Mouse (Mus musculus) left cerebral cortex, postnatal 25 days (tissue): Measurements from ENCODE around the gene Ctnnbl1. TPM values are rescaled to one million over a fixed set of nuclear protein-coding genes. Genes with fewer than 3 reads are reported as not detected.
A peak's percentile ranks its signal among the peaks of the same experiment; 100 is the strongest.

Experiments used
- DNase-seq, 2 experiments: peaks; one replicate each; pipeline ENCODE4 v3.0.0; 2022; ENCODE audit warnings: low spot score in 2 of 2, mixed read lengths in 1 of 2
- intact Hi-C: fragments of 180-260 bp; cut with DNase I; formaldehyde crosslinking; loops from one replicate; pipeline ENCODE4 v1.15.1; 2025
- total RNA-seq, 2 experiments: library from RNA; stranded (reverse); gene quantifications; 2 replicates each; pipeline ENCODE4 v1.2.3; 2021

Ctnnbl1 gene
- total RNA-seq, 2 experiments from 2014 or later = 29.1 to 29.4 TPM

- no peak for DNase-seq
- intact Hi-C loops = no loop called here
Observed at GRCm38 (mm10) chr2:157813121-157813520, 75.9 kb downstream of the Ctnnbl1 start.

DNA sequence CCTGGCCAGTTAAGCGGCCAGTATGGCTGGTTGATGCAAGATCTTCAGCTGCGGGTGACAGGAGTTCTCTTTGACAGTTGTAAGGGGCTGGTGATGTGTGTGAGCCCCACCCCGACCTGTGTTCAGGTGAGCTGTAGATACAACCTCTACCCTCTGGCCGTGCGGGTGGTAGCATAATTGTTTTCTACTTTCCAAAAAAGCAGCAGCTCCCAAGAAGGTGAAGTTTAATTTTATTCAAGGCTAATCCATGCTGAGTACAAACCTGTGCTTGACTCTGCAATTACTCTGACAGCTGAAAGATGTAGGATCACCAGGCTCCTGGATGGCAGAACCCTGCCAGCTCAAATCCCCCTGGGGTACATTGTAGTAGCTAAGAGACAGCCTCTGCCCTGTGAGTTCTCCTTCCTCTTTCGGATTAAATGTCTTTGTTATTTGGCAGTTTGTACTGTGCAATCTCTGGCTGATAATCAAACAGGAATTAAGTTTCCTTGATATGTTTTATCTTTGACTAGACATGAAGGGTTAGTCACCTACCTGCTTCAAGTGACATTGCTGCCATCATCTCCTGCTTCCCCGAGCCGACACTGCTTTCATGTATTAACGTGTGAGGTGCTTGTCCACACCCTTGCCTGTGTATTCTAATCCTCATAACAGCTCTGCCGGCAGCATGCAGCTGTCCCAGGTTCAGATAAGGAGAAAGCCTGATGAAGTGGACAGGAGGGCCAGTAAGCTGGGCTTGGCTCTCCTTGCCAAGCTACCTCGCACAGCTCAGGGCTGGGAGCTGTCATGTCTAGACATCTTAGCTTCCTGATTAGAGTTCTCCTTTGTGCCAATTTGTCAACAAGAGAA, 77.1 kb downstream of the Ctnnbl1 start:
- no peak for DNase-seq
- intact Hi-C loops = no loop called here

- intact Hi-C loops = no loop called here
- DNase-seq = no peak
Observed at GRCm38 (mm10) chr2:157814965-157815283, 77.7 kb downstream of the Ctnnbl1 start.

DNA sequence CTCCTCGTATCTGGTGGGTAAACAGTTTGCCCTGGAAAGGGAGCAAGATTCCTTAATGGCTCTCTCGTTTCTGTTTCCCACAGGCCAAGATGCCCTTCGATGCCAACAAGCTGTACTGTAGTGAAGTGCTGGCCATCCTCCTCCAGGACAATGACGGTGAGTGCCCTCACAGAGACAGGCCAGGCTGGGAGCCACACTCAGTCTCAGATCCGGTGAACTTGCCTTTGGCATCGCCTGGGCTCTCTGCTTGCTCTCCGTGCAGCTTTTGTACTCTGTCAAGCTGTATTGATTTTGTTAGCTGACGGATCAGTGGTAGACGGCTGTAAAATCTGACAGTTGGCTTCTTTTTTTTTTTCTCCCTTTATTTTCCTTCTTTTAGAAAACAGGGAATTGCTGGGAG, 80.5 kb downstream of the Ctnnbl1 start:
- no peak for DNase-seq
- intact Hi-C loops = no loop called here

DNA sequence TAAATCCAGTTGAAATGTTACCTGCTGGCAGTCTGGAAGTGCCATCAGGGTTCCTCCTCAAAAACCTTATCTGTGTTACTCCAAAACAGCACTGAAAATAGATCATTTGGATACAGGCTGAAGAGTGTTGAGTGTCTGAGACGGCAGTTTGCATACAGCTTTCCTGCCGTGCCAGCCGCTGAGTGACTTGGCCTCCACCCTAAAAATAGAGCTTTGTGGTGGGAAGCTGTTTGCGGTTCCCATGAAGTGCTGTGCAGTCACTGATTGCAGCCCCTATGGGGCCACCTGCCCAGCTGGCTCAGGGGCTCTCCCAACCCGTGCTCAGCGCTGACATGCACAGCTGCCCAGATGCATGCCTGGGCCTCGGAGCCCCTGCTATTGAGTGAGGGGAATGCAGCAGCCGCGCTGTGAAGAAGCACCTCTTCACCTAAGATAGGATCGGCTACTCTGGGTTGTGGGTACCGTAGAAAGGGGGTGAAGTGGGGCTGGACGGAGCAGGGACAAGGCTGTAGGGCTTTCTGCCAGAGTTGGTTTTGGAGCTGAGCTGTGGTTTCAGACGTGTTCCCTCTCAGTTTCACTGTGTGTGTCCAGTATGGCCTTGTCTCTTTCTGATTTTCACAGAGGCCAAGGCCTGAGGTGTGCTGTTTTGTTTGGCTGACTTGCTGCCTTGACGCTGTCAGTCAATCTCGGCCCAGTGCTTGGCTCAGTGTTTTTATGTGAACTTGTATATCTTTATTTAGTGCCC, 81.5 kb downstream of the Ctnnbl1 start:
- intact Hi-C loops = no loop called here
- peak in 1 of 2 experiments; percentile 59 for DNase-seq

DNA sequence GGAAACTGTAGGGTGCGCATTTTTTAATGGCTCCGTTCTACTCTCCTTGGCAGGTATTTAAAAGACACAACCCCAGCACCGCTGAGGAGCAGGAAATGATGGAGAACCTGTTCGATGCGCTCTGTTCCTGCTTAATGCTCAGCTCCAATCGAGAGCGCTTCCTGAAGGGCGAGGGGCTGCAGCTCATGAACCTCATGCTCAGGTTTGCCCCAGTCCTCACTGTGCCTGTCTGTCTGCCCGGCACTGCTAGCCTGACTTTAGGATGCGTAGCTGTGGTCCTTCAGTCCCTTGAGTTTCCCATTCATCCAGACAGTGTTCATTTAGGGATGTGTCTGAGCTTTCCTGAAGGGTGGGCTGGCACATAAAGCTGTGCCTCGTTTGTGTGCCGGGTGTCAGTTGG, 82.2 kb downstream of the Ctnnbl1 start:
- intact Hi-C loops = no loop called here

GRCm38 (mm10) chr2:157821259-157821658, 84.1 kb downstream of the Ctnnbl1 start:
- intact Hi-C loops = no loop called here
- DNase-seq = no peak

More for the DNA sequence above, 82.2 kb downstream of the Ctnnbl1 start:
- DNase-seq = no peak

GRCm38 (mm10) chr2:157823456-157823855, 86.3 kb downstream of the Ctnnbl1 start:
- peak in 1 of 2 experiments; percentile 51 for DNase-seq
- intact Hi-C loops = no loop called here

- no peak for DNase-seq
- intact Hi-C loops = no loop called here
Observed at GRCm38 (mm10) chr2:157824249-157824648, 87.0 kb downstream of the Ctnnbl1 start.

DNA sequence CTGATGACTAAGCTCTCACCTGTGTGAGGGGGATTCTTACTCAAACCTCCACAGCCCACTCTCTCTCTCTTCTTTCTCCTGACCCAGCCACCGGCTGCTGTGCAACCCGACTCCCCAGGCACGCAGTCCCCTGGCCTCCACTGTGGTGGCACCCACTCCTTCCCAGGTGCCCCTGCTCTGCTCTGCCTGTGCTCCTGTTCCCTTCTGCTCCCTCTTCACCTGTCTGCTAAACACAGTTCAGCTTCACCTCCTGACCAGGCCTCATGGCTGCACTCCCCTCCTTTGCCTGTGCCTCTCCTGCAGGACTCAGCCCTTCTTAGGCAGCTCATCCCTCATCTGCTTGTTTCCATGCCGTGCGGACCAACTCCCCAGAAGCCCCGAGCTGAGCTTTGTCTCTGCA, 92.9 kb downstream of the Ctnnbl1 start:
- no peak for DNase-seq
- intact Hi-C loops = no loop called here

DNA sequence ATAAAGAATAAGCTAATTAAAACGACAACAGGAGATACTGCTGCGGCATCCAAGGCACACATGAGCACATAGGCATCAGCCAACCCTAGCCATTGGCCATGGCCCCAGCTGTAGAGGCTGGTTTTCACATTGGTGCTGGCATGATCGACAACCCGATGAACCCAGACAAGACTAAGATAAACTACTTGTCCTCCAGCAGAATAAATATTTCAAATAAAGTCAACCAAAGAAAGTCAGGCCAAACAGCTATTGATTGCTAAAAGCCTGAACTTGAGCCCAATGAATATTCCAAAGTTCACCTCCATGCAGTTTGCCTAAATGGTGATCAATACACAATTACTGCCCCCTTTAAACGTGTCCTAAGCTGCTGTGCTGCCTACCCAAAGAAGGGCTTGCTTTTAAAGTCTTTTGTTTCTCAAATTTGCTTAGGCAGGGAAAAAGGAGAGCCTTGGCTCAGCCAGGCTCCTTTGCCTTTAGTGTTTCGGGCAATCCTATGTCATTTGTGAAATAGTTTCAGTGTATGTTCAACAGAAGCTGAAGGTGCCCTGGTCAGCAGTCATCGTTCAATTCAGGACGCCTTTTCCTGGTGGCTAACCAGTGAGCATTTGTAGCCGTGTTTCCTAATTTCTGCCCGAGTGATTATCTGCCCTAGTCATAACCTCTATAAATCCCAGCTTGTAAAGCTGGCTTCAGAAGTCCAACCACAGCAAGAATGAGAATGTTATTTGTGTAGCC, 93.6 kb downstream of the Ctnnbl1 start:
- intact Hi-C loops = no loop called here
- DNase-seq = no peak

DNA sequence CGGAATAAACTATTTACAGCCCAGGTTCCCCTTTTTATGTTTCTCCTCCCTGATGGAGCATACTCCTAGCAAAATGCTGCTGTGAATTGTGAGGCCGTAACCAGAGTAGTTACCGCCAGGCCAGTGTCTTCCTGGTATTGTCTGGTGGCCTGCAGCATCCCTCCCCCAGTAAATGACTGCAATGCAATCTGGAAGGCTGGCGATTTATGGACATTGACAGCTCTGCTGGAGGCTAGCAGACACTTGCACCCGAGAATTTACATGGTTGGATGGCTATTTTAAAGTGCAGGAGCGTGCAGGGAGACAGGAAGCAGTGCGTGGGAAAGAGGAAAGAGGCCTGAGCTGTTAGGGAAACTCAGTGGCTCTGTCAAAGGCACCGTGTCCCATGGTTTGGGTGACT, 99.8 kb downstream of the Ctnnbl1 start:
- DNase-seq = no peak
- intact Hi-C loops = no loop called here

GRCm38 (mm10) chr2:157838206-157838923, 101.2 kb downstream of the Ctnnbl1 start:
- DNase-seq = peak in 1 of 2 experiments; percentile 41
- intact Hi-C loops = no loop called here

GRCm38 (mm10) chr2:157840641-157841078, 103.5 kb downstream of the Ctnnbl1 start:
- intact Hi-C loops = no loop called here
- no peak for DNase-seq

GRCm38 (mm10) chr2:157841121-157841520, 103.9 kb downstream of the Ctnnbl1 start:
- DNase-seq = no peak
- intact Hi-C loops = no loop called here

- intact Hi-C loops = no loop called here
- DNase-seq = peak in 1 of 2 experiments; percentile 53
Observed at GRCm38 (mm10) chr2:157844746-157845145, 107.5 kb downstream of the Ctnnbl1 start.

GRCm38 (mm10) chr2:157845831-157846230, 108.6 kb downstream of the Ctnnbl1 start:
- intact Hi-C loops = no loop called here
- no peak for DNase-seq

DNA sequence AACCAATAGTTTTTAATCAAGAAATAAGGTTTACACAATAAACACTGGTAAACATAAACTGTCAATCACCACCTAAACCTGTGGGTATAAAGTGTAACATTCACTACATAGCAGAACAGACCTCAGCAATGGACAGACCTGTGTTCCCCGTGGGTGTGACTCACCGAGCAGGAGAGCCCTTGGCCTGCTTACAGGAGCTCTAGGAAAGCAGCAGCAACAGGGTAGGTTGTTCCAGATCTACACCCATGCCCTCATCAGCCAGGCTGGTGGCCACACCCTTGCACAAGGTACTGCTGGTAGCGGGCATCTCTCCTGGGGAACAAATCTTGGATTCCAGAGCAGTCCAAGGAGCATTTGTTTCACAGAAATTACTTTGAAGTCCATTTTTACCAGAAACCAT, 115.9 kb downstream of the Ctnnbl1 start:
- intact Hi-C loops = no loop called here

GRCm38 (mm10) chr2:157855814-157856213, 118.6 kb downstream of the Ctnnbl1 start:
- DNase-seq = no peak
- intact Hi-C loops = no loop called here

More for the DNA sequence above, 115.9 kb downstream of the Ctnnbl1 start:
- peak in 1 of 2 experiments; percentile 22 for DNase-seq

GRCm38 (mm10) chr2:157857496-157857895, 120.3 kb downstream of the Ctnnbl1 start:
- DNase-seq = no peak
- intact Hi-C loops = no loop called here
